Mouse (Mus musculus) cerebellum, postnatal 4 days (tissue): Measurements from ENCODE around the gene 2010003K11Rik.

Experiments
- DNase-seq, 2 experiments: peaks; one replicate each; pipeline ENCODE4 v3.0.0; 2022; ENCODE audit warnings: low spot score in 2 of 2, mixed read lengths in 1 of 2

2010003K11Rik gene

GRCm38 (mm10) chr19:4497263-4497973 lies 965 bp downstream of the 2010003K11Rik start:
- peak; percentile 66 to 83 for DNase-seq

GRCm38 (mm10) chr19:4496535-4497262 lies 1.7 kb downstream of the 2010003K11Rik start:
- DNase-seq, result no peak

GRCm38 (mm10) chr19:4495814-4496213 lies 2.6 kb downstream of the 2010003K11Rik start:
- no peak for DNase-seq

- DNase-seq, result no peak
Observed at GRCm38 (mm10) chr19:4494707-4495106, 3.7 kb downstream of the 2010003K11Rik start.

- peak; percentile 30 to 80 for DNase-seq
Observed at GRCm38 (mm10) chr19:4492526-4493296, 5.7 kb downstream of the 2010003K11Rik start.

DNA sequence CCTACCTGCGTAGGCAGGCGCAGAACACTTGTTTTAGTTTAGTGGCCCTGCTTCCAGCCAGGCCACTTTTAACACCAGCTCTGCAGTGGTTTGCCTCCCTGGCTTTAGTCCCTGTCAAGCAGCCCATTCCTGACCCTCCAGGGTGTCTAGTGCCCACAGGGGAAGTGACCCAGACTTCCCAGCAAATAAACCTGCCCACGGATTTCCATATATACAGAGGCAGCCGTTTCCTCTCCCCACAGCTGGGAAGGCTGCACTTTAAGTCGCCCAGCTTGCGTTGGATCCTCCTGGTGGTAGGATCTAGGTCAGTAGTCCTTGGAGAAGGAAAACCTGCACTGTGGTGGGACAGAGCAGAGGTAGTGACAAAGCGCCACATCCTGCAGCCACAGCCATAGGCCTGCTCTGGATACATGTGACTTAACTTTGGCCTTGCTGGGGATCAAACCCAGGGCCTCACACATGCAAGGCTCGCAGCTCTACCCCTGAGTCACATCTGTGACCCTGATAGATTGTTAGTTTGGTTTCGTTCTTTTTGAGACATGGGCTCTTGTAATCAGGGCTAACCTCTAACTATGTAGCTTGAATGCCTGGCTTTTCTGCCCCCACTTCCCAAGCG lies 7.2 kb downstream of the 2010003K11Rik start:
- DNase-seq, result no peak

GRCm38 (mm10) chr19:4487877-4488276 lies 10.5 kb downstream of the 2010003K11Rik start:
- DNase-seq, result no peak

- DNase-seq, result no peak
Observed at GRCm38 (mm10) chr19:4485006-4485405, 13.4 kb downstream of the 2010003K11Rik start.

- DNase-seq, result no peak
Observed at GRCm38 (mm10) chr19:4482111-4482859, 16.1 kb downstream of the 2010003K11Rik start.

DNA sequence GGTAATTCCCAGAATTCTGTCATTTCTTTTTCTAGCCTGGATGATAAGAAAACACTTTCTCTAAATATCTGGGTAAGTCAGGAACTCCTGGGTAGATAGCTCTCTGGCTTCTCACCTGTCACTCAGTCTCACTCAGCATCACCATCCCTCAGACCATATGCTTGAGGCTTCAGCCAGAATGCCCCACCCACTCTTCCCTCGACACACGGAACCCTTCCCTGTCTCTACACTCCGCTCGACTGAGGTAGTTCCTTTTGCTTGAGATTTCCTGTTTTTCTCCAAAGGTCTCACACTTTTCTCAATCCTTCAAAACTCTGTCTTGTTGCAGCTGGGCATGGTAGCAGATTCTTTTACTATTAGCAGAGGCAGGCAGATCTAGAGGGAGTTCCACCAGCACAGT lies 17.1 kb downstream of the 2010003K11Rik start:
- DNase-seq, result no peak

DNA sequence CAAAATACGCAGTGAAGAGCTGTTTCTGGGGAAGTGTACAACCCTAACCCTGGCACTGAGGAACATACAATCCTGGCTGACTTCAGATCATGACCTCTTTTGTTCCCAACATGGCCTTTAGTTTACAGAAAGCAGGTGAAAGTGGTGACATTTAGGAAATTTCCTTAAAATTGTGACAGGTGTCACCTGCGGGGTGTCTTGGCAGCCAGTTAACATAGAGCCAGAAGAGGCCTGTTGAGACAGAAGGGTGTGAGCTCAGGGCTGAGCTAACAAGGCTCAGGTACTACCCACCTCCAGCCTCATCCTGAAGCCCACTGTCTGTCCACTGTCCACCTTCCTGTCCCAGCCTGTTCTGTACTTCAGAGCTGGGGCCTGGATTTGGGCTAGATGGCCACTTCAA lies 18.3 kb downstream of the 2010003K11Rik start:
- no peak for DNase-seq

DNA sequence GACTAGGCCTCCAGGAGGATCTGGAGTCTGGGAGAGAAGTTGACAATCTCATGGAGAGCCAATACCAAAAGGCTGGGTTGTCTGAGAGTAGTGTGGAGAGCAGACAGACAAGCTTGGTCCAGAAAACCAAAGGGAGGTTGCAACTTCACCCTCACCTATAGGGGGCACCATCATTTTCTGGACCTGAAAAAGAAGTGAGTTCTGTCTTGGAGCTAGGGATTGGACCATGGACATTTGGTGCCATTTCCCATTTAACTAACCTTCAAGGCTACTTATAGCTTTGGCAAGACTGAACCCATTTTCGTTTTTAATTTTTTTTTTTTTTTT lies 20.2 kb downstream of the 2010003K11Rik start:
- no peak for DNase-seq

- DNase-seq, result peak in 1 of 2 experiments; percentile 29
Observed at GRCm38 (mm10) chr19:4477345-4478189, 20.8 kb downstream of the 2010003K11Rik start, which contains the start of gene Syt12. Gene Syt12 (minus strand): TSS chr19:4477447.

DNA sequence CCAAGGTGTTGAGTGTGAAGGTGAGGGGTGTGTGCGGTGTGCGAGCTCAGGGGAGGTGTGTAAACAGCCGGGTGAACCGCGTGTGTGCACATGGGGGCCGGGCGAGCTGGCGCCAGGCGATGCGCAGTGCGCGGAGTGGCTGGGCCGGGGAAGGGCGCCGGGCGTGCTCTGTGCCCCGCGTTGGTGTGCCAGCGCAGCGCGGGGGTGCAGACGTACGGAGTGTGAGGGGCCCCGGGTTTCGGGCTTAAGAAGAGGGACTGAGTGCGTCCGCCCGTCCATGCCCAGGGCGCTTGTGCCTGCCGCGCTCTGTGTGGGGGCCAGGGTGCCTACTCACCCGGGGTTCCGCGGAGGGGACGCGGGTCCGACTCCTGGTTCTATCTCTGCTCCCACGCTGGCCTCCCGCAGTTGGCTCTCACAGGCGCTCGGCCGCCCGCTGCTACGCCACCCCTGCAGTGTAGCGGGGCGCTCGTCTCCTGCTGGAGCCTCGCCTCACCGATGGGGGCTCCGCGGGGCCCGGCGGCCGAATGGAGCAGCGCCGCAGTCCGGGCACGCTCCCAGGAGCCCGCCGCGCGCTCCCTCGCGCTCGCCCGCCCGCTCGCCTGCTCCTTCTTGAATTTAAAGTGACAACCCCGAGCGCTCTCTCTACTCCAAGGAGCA lies 21.7 kb downstream of the 2010003K11Rik start:
- peak in 1 of 2 experiments; percentile 53 for DNase-seq

DNA sequence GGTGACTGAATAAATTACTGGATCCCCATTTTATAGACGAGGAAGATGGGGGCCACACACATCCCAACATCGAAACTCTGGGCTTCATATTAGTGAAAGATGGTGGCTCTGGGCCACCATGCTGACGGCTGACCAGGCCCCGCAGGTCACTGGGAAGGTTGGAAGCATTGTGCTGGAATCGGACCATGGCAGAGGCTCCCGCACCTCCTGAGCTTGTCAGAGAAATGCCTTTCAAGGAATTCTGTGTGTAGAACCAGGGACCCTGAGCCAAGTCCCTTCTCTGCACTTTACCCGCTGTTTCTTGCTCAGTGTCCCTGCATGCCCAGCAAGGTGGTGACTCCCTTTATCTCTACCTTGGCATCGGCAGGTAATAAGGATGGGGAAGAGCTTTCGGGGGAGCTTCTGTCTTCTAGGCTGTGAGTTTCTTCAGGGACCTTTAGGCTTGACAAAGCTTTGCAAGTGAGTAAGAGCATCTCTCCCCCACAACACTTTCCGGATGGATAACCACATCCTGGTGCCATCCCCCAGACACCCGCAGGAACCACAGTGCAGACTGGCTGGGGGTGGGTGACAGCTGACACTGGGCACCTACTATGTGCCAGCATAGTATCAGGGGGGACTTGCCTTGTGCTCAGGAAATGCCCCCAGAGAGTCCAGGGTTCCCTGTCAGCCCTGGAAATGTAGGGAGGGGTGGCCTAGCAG lies 23.0 kb downstream of the 2010003K11Rik start:
- DNase-seq, result no peak

DNA sequence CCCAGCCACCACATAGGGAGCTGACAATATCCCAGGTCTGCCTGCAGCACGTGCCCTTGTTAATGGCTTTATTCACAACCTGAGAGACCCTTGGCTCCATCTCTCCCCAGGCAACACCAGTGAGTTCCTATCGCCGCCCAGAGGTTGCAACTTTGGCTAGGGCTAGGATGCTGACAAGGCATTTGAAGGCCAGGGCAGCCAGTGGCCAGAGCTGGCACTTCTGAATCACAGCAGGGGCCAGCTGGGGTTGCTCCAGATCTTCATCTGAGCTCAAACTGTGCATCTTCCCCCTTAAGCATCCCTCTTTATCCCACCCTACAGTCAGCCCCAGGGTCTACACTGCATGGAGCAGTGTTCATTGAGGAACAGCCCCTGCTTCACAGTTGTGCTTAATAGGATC lies 23.6 kb downstream of the 2010003K11Rik start:
- no peak for DNase-seq

DNA sequence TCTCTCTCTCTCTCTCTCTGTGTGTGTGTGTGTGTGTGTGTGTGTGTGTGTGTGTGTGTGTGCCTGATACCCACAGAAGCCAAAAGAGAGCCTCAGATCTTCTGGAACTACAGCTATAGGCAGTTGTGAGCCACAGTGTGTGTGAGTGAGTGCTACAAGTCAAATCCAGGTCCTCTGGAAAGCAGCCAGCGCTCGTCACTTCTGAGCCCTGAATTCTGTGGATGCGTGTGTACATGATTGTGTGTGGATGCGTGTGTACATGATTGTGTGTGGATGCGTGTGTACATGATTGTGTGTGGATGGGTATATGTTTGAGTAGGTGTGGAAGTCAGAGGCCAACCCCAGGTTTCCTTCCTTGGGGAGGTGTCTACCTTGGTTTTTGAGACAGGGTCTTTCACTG lies 24.8 kb downstream of the 2010003K11Rik start:
- DNase-seq, result no peak

GRCm38 (mm10) chr19:4468363-4468762 lies 30.0 kb downstream of the 2010003K11Rik start:
- peak in 1 of 2 experiments; percentile 28 for DNase-seq

DNA sequence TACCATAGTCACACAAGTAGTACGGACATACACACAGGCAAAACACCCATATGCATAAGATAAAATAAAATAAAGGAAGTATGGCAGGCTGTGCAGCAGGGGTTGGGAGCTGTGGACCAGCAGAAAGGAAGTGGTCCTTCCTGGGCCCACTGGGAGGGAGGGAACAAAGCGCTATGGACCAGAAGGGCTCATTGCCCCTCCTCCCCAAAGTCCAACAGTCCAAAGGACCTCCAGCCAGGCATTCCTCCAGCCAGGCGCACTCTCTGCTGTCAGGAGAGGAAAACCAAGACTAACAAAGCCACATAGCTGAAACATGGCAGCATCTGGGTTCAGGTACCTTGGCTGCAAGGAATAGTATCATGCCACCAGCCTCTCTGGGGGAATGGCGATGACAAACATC lies 33.7 kb downstream of the 2010003K11Rik start:
- no peak for DNase-seq
